Mouse (Mus musculus) spleen, adult 12 weeks (tissue): ENCODE measurements around the gene Pih1d1.
A peak's percentile ranks its signal among the peaks of the same experiment; 100 is the strongest.

Experiments used
- DNase-seq: peaks from one replicate; pipeline ENCODE4 v3.0.0; 2022; ENCODE audit warnings: low spot score

The Pih1d1 gene

GRCm38 (mm10) chr7:45126844-45127699 is 27.0 kb upstream of the Pih1d1 start:
- DNase-seq, result no peak

- no peak for DNase-seq
Observed at GRCm38 (mm10) chr7:45127700-45128224, 26.3 kb upstream of the Pih1d1 start.

GRCm38 (mm10) chr7:45128624-45129246 is 25.4 kb upstream of the Pih1d1 start, which contains the start of gene Rpl13a:
TSS of gene Rpl13a (minus strand) at chr7:45128761.
- DNase-seq, result peak; percentile 94

DNA sequence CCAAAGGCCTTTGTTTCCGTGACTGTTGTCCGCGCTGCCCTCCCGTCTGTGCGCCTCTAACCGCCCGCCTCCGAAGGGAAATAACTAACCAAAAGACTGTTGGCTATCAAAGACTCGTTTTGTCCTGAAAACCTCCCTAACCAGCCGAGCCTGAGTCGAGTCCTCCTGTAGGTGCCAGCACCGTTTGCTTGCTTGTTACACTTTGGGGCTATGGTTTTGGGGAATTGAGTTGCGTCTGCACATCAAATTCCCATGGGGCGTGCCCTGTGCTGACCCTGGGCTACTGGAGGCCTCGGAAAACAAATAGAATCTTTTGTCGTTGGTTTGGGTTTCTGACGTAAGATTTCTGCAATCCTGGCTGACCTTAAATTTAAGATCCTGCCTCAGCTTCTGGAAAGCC is 24.8 kb upstream of the Pih1d1 start:
- no peak for DNase-seq

- no peak for DNase-seq
Observed at GRCm38 (mm10) chr7:45129776-45130512, 24.2 kb upstream of the Pih1d1 start.

DNA sequence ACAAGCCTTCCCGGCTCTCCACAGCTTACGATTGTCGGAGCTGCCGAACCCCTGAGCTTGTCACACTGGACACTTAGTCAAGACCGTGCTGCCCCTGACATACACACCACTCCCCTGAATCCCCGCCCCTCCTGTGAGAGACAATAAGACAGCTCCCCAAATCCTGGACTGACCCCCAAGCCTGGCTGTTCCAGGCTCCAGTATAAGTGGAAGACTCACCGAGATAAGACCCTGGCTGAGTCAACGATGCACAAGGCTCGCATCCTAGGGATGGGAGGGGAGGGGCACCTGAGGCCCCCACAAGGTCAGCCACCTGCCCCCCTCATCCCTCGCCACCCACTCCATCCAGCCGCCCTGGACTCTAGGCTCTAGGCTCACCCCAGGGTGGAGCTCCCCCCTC is 22.3 kb upstream of the Pih1d1 start:
- DNase-seq, result no peak

DNA sequence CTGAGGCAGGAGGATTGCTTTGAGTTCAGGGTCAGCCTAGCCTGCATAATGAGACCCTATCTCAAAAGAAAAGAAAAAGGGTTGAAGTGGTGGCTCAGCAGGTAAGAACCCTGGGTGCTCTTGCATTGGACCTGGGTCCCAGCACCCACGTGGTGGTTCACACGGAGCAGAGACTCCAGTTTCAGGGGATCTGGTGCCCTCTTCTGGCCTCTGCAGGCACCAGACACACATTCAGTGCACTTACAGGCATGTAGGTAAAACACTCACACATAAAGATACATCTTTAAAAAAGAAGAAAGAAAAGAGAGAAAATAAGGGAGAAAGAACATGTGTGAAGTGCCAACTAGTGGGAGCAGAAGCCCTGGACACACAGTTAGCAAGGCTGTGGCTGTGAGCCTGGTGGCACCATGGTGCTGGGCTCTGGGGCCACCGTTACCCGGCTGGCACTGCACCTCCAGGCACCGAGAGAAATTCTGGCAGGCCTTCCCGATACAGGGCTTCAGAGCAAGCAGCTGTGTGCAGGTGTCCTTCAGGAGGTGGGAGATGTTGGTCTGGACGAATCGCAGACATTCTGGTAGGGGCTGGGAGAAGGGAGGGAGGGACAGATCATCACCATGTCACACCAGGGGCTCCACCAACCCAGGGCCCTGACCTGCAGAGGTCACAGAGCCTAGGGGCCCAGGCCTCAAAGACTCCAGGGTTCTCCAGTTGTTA is 20.5 kb upstream of the Pih1d1 start:
- no peak for DNase-seq

DNA sequence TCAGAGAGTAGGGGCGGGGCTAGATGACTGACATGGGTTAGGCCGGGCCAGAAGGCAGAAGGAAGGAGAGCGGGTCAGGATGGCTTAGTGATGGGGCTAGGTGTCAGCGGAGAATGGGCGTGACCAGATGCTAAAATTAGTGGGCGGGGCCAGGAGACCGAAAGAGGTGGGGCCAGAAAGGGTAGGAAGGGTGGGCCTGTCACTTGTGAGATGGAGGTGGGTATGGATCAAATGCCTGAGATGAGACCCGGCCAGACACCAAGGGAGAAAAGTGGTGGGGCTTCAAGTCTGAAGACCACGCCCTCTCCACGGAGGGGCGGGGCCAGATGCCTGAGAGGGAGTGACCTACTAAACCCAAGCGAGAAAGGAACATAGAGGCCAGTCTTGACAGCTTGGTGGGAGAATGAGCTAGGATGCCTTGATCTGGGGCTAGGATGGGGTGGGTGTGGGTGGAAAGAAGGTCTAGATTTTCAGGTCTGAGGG is 19.5 kb upstream of the Pih1d1 start:
- no peak for DNase-seq

GRCm38 (mm10) chr7:45135370-45135769 is 18.7 kb upstream of the Pih1d1 start:
- no peak for DNase-seq

DNA sequence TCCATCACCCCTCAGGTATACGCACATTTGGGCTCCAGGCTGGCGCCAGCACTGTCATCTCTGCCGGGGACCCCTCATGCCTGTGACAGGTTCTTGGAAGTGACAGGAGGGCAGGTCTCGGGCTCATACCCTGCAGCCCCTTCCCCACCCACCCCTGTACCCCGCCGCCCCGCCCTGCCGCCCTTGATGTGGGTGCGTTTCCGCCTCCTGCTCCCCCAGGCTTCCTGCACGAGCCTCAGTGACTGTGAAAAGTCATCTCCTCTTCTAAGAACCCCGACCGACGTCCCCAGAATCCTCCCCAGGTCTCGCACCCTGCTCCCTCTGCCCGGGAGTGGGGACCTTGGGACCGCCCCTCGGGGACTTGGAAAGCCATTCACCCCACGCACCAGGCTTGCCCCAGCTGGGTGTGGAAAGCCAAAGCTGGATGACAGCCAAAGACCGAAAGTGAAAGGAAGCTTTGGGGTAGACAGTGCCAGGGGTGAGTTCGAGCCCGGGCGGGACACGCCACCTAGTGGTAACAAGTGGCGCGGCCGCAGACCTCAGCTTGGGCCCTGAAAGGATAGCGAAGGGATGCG is 18.0 kb upstream of the Pih1d1 start, which contains the start of the genes Gm45713 and Flt3l:
Gm45713 (minus strand) TSS at position 239 of the 575 bp plus-strand sequence.
Flt3l (minus strand) TSS at position 440 of the 575 bp plus-strand sequence.
- DNase-seq, result peak; percentile 86

GRCm38 (mm10) chr7:45137171-45138006 is 16.7 kb upstream of the Pih1d1 start:
- no peak for DNase-seq

GRCm38 (mm10) chr7:45138403-45138802 is 15.7 kb upstream of the Pih1d1 start:
- DNase-seq, result no peak

DNA sequence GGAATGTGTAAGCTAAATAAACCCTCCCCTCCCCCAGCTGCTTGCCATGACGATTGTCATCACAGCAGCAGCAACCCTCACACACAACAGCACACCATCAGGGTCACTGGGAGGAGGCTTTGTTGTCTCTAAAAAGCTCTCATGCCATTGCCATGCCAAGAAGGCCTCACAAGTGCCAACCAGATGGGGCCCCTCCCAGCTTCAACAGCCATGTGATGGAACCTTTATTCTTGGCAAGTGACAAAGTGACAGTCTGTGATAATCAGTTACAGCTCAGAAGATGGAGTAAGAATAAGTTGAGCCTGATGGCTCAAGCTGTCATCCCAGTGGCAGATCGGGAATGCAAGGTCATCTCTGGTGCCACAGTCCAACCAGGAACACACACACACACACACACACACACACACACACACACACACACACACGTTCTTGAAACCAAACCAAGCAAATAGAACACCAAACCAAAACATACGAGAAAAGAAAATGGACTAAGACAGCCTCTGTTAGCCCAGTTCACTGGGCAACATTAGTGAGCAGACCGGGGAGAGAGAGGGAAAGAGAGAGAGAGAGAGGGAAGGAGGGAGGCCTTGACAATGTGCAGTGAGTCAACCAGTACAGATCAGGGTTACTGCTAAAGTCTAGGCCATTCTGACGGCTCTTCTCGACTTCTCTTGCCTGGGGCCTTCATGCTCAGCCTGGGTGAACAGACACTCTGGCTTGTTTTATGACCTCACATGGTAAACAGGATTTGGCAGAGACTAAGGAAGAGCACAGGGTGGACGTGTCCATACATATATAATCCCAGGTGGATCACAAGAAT is 14.0 kb upstream of the Pih1d1 start:
- no peak for DNase-seq

DNA sequence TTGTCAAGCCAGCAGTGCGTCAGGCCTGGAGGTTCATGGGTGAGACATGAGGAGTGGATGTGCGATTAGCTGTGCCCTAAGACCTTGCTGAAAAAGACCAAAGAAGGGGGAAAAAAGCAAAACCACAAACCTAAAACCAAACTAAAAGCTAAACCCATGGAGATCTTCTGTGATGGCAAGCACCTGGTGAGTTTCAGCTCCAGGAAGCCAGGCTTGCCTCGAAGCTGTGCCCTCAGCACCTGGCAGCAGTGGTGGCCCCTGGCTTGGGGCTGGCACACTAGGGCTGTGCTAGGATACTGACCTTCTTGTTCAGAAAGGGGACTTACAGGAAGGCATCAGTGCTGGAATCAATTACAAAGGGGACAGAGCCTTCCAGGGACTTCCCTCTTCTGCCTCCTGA is 12.8 kb upstream of the Pih1d1 start:
- no peak for DNase-seq

GRCm38 (mm10) chr7:45141914-45142313 is 12.2 kb upstream of the Pih1d1 start:
- no peak for DNase-seq

DNA sequence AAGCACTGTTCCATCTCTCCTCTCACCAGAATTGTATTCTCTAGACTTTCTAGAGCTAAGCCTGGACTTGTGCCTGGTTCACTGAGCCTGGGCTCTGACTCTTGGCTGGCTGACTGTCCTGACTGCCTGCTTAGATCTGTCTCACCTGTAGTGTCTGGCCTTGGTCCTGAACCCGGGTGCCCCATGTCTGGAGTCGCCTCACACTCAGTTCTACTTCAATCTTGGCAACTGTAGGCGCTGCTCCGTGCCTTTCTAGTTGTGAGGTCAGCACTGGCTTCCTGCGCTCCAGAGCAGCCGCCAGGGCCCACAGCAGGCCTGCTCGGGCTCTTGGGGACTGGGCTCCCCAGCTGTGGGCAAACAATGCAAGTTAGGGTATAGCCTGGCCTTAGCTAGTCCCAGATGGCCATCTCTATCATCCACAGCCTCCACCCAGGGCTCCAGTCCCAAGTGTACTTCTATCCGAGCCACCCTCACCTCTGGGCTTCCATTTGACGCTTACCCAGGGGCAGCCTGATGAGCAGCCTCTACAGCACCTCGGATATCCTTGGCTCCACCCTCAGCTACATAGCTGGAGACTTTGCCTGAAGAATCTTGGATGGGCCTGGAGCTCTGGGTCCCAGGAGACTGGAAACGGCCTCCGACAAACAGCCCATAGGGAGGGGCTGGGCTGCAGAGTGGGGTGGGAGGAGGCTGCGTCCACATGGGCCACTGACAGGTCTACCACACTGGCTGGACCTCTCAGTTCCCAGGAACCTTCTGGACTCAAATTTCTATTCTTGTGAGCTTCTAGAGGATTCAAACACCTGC is 9.5 kb upstream of the Pih1d1 start:
- DNase-seq, result no peak

DNA sequence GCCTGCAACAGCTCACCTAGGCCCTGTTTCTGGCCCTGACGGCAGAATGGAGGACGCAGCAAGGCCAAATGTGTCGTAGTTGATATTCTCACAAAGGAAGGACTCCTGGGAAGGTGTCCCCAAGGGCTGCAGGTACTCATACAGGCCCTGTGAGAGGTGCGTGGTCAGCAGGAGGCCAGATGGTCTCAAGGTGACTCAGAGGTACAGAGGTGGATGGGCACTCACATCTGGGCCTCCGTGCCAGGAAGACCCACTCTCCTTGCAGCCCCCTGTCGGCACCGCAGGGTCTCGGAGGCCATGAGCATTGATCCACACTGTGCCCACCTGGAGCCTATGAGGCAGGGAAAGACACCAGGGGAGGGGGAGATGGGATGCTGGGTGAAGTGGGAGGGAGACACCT is 8.6 kb upstream of the Pih1d1 start:
- no peak for DNase-seq

- no peak for DNase-seq
Observed at GRCm38 (mm10) chr7:45147267-45147666, 6.8 kb upstream of the Pih1d1 start.

DNA sequence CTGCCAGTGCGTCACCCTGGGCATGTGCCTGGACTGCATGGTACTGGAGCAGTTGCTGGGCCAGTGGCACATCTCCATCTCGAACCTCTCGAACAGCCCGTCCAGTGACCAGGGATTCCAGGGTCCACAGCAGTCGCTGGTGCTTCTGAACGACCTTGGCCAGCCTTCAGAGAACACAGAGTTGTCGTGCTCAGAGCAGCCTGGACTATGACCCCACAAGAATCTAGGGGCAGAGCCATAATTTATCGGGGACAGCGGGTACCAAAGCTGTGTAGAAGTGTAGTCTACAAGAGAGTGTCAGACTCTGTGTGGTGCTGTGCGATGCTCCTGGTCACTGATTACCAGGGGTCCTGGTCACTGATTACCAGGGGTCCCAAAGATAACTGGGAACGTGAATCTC is 6.2 kb upstream of the Pih1d1 start:
- DNase-seq, result no peak
